Mouse (Mus musculus) spleen, adult 2 months (tissue): ENCODE data around the gene Psmd9. TPM values are rescaled to one million over a fixed set of nuclear protein-coding genes. Genes with fewer than 3 reads are reported as not detected.

Experiments
- DNase-seq, 2 experiments: peaks; one replicate each; pipeline versions ENCODE4 v3.0.0 to v3.0.0-alpha.2; 2012 to 2021; ENCODE audit warnings: low spot score in 2 of 2, low read depth in 1 of 2
- H3K27ac ChIP-seq: fragments of 200-500 bp; 2 replicates; pipeline ENCODE4 v1.5.1; 2012; ENCODE audit warnings: low read length, inconsistent platforms; ENCODE audit not compliant: insufficient read depth
- H3K27me3 ChIP-seq: fragments of 200-500 bp; 2 replicates; pipeline ENCODE4 v1.6.1; 2012; ENCODE audit warnings: mild to moderate bottlenecking, moderate library complexity, low read length, inconsistent platforms; ENCODE audit not compliant: control insufficient read depth, insufficient read depth
- H3K36me3 ChIP-seq: fragments of 200-500 bp; 2 replicates; pipeline ENCODE4 v1.6.1; 2012; ENCODE audit warnings: mild to moderate bottlenecking, low read length, inconsistent platforms; ENCODE audit not compliant: control insufficient read depth, insufficient read depth
- H3K4me1 ChIP-seq: fragments of 200-500 bp; 2 replicates; pipeline ENCODE4 v1.6.1; 2011; ENCODE audit warnings: inconsistent platforms; ENCODE audit not compliant: control insufficient read depth, insufficient read depth, insufficient read length
- H3K4me3 ChIP-seq: fragments of 200-500 bp; 2 replicates; pipeline ENCODE4 v1.5.1; 2011; ENCODE audit warnings: mild to moderate bottlenecking, inconsistent platforms; ENCODE audit not compliant: insufficient read depth, insufficient read length; ENCODE audit errors: extremely low read depth
- CTCF ChIP-seq: fragments of 200-500 bp; IDR thresholded peaks from 2 replicates; pipeline ENCODE4 v1.5.1; 2011; ENCODE audit warnings: mild to moderate bottlenecking, inconsistent platforms; ENCODE audit not compliant: insufficient read depth, insufficient read length, insufficient replicate concordance; ENCODE audit errors: extremely low read depth
- POLR2A ChIP-seq: fragments of 200-500 bp; IDR thresholded peaks from 2 replicates; pipeline ENCODE4 v1.6.1; 2011; ENCODE audit warnings: low read depth, low read length, inconsistent platforms
- WGBS: fragments of 180-500 bp; shearing (Covaris S2); methylation state at CpG from one replicate; pipeline ENCODE4 v1.1.7; 2018; 5-methylcytosine and 5-hydroxymethylcytosine counted together
- polyA plus RNA-seq: library from polyadenylated mRNA; depleted of rRNA; stranded (reverse); fragments of >200 nt; gene quantifications from 2 replicates; pipeline ENCODE4 v1.2.3, GENCODE M21; 2012

Gene Psmd9
- polyA plus RNA-seq, 1 experiment = 13.3 TPM

DNA sequence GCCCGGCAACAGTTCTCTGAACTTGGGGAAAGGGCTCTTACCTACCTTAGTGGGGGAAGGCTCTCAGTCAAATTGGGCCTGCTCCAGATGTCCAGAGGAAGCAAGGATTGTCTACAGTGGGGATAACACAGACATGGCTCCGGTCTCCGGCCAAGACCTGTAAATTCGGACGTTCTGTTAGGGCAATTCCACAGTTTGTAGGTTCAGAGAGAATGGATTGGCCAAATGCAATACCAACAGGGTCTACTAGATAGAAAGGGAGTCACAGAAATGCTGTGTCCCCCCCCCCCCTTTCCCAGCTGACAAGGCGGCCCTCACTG is 31.3 kb upstream of the Psmd9 start:
- Histone ChIP-seq H3K27me3 (no peaks in the 10 kb centered on the region), H3K4me1 (peaks cover 18% of the 10 kb centered on the region; the same call in 1 of the 2 replicates), H3K4me3 (peak overlapping the region; percentile 71), H3K27ac (peak overlapping the region; percentile 99), H3K36me3 (peaks cover 28% of the 10 kb centered on the region)
- DNase-seq = no peak
- TF ChIP-seq CTCF (no peak), POLR2A (no peak)
- WGBS = 24% methylated on average over 5 of the region's 6 CpGs

DNA sequence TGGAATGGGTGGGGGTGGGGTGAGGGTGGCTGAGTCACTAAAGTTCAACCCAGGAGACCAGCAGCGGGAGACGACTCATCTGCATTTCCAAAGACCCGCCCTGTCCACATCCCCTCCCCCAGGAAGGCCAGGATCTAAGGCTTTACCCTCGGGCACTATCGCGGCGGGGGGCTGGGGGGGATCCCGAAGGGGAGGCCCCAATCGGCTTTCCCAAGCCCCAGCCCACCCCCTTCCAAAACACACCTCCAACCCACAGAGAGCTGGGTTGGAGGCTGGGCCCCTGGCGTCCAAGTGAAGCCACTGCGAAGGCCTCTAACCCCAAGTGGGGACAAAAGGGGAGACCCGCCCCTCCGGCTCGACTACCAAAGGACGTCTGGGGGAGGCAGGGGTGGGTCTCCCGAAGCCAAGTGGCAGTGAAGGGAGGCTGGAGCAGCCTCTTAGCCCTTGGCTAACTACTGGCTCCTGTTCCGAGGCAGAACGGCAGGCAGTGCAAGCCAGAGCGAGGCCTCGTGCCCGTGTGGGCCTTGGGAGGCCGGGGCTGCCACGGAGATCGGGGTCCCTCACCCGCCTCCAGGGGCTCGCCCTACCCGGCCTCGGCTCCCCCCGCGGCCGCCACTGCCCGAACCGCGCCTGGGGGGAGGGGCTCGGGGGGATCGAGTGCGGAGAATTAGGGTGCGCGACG is 30.8 kb upstream of the Psmd9 start:
- TF ChIP-seq POLR2A (0 out of 2 replicates have a peak, but pooled peaks have one; percentile 17), CTCF (no peak)
- no peak for DNase-seq
- Histone ChIP-seq H3K4me3 (peak overlapping the region; percentile 71), H3K27me3 (no peaks in the 10 kb centered on the region), H3K4me1 (peaks cover 18% of the 10 kb centered on the region; the same call in 1 of the 2 replicates), H3K36me3 (peaks cover 28% of the 10 kb centered on the region), H3K27ac (peak overlapping the region; percentile 99)
- WGBS = 5% methylated on average over 38 of the region's 40 CpGs

DNA sequence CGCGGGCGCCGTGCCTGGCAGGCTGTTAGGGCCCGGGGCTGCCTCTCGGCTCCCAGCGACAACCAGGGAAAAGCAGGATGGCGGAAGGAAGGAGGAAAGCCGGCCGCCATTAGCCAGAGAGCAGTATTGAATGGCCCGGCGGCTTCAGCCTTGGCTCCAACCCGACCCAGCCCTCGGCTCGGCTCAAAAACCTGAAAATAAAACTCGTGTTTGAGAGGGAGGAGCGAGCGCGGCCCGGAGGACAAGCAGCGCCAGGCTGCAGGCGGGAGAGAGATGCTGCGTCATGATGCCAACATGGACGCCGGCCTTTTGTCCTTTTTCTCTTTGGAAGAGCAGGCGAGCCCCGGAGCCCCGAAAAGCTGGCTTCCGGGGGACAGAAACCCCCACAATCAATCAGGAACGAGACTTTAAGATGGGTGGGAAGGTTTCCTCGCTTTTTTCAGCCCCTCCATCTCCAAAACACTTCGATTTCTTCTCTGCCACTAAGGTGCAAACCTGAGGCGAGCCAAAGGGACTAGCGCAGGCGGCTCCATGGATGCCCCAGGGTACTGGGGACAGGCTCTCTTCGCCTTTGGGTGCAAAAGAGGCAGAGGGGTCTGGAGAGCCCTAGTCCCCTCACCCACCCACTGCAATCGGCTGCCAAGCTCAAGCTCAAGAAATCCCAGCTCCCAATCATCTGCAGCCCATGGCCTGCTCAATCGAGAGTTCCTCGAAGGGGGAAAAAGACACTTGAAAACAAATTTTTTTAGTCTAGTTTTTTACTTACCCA is 30.1 kb upstream of the Psmd9 start:
- peak in 1 of 2 experiments; percentile 68 for DNase-seq
- H3K4me1 ChIP-seq = peaks cover 20% of the 10 kb centered on the region; the same call in 1 of the 2 replicates
- no peaks in the 10 kb centered on the region for H3K27me3 ChIP-seq
- H3K36me3 ChIP-seq = peaks cover 25% of the 10 kb centered on the region
- TF ChIP-seq POLR2A (peak; percentile 28; the same call in 1 of the 2 replicates), CTCF (no peak)
- H3K4me3 ChIP-seq = peak overlapping the region; percentile 71
- WGBS = 2% methylated on average over 39 of the region's 39 CpGs
- peak overlapping the region; percentile 99 for H3K27ac ChIP-seq

DNA sequence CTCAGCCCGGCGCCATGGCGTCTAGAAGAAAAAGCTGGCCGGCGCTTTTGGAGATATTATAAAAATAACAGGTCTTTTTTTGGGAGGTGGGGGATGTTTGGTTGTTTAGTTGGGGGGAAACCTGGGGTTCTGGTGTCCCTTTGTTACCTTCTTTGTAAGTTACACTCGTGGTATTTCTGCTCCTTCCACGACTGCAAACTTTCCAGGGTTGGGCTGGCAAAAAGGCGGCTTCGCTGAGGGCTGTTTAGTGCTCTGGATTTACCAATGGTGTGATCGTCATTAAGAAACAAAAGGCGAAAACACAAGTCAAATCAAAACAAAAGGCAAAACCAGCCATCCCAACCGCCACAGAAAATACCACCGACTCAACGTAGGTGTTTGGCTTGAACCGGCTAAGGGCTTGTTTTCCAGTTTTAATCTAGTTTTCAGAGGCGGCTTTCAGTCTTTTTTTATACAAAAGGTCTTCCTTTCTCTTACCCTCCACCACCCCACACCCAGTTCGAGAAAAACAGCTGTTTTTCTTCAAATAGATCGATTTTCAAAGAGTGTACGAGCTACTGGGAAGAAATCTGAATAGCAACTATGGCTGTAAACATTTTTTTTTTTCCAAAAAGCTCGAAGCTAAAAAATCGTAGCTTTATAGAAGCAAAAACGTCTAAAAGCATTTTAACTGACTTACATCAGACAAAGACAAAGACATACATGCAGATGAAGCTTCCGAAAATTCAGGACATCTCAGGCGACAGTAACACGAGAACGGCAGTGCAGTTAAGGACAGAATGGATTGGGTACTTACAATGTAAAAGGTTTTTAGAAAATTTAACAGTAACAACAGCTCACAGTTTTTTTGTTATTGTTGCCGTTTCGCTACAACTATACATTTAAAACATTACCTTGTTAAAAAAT is 29.2 kb upstream of the Psmd9 start:
- peaks cover 17% of the 10 kb centered on the region for H3K36me3 ChIP-seq
- DNase-seq = no peak
- H3K4me3 ChIP-seq = peak overlapping the region; percentile 71
- no peak for TF ChIP-seq CTCF
- TF ChIP-seq POLR2A = no peak
- H3K4me1 ChIP-seq = peaks cover 29% of the 10 kb centered on the region; the same call in 1 of the 2 replicates
- no peaks in the 10 kb centered on the region for H3K27me3 ChIP-seq
- WGBS = 2% methylated on average over 28 of the region's 28 CpGs
- H3K27ac ChIP-seq = peak overlapping the region; percentile 99

DNA sequence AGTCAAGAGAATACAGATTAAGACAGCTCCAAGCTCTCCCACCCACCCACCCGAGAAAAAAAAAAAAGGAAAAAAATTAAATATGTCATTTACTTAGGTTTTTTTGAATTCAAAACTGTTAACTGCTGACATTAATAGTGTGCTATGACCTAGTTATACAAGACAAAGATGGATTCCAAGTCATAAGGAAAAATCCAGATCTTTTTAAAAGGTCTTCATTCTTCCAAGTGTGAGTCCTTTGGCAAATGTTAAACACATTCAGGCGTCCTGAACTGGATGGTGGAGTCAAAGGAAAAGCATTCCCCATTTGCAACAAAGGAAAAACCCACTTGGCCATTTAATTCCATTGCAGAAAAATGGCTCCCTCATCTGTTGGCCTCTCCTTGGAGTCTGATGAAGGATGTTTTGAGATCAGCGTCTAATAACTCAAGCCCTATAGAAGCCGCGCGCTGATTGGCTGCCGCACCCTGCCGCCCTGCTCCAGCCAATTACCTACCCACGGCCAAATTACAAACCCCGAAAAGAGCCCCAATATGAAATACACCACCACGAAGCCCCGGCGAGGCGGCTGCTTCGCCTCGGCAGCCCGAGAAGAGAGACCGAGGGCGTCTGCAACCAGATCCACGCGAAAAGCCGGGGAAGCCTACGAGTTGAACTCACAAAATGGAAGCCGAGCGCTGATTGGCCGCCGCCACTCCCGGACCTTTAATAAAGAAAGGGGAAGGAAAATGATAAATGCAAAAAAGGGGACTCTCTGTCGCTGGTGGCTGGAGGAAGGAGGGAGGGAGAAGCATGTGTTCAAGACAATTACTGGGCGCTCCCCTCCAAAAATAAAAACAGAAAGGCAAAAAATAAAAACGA is 28.3 kb upstream of the Psmd9 start:
- Histone ChIP-seq H3K36me3 (peaks cover 8% of the 10 kb centered on the region), H3K27me3 (no peaks in the 10 kb centered on the region), H3K27ac (peak overlapping the region; percentile 100), H3K4me3 (peak overlapping the region; percentile 89), H3K4me1 (peaks cover 24% of the 10 kb centered on the region; the same call in 1 of the 2 replicates)
- WGBS = under 1% methylated on average over 31 of the region's 31 CpGs
- peak; percentile 76 to 89 for DNase-seq
- no peak for TF ChIP-seq CTCF
- peak; percentile 90 for TF ChIP-seq POLR2A
